In genomic region chr8:121462092-121462491, GRCm38 (mm10) we compare ENCODE assay signal across 23 mouse cellular contexts.
DNase-seq lines count a peak whose midpoint lies in the region; ATAC-seq and TF ChIP-seq lines count a peak whose summit lies in the region.
"Had no signal": no experiment of that assay in that cellular context is flagged by ENCODE, and none has a peak within 500 bp of the region (broad histone marks: within the 10 kb centered on the region; RNA-seq: fewer than 3 reads in every experiment).

No protein-coding gene starts in this region.

- H3K4me2 ChIP-seq in midbrain, embryonic 11.5 days: no peak overlapping the region
- no peak overlapping the region for H3K4me2 ChIP-seq in midbrain, postnatal 0 days (ENCODE audit: low read depth, low read length, poor library complexity, severe bottlenecking)
- H3K4me2 ChIP-seq: embryonic facial prominence, embryonic 12.5 days; forebrain, embryonic 13.5 days; forebrain, embryonic 15.5 days had no signal

- no peak overlapping the region for H3K4me3 ChIP-seq in heart, embryonic 10.5 days
- no peak overlapping the region for H3K4me3 ChIP-seq in midbrain, embryonic 11.5 days (ENCODE audit: low read depth, low read length)
- H3K4me3 ChIP-seq in midbrain, postnatal 0 days (ENCODE audit: low read depth, low read length): no peak overlapping the region
- H3K4me3 ChIP-seq in bone marrow, adult 2 months (replicated peaks; ENCODE audit: control insufficient read depth, low read depth, low read length): no peak overlapping the region
- H3K4me3 ChIP-seq: embryonic facial prominence, embryonic 10.5 days; embryonic facial prominence, embryonic 12.5 days; forebrain, embryonic 13.5 days; forebrain, embryonic 15.5 days had no signal

- 80% methylated on average over 3 of the region's 3 CpGs for WGBS in heart, embryonic 10.5 days
- 86% methylated on average over 3 of the region's 3 CpGs for WGBS in midbrain, embryonic 11.5 days
- 75% methylated on average over 3 of the region's 3 CpGs for WGBS in midbrain, postnatal 0 days
- WGBS in bone marrow, adult 2 months: 57% methylated on average over 3 of the region's 3 CpGs

- 0 out of 2 replicates have a peak, but pooled peaks cover 8% of the 10 kb centered on the region for H3K27me3 ChIP-seq in heart, embryonic 10.5 days (ENCODE audit: insufficient read depth, poor library complexity, severe bottlenecking)
- no peaks in the 10 kb centered on the region for H3K27me3 ChIP-seq in midbrain, embryonic 11.5 days (ENCODE audit: control insufficient read depth, insufficient read depth, low read length)
- H3K27me3 ChIP-seq in midbrain, postnatal 0 days (ENCODE audit: insufficient read depth, low read length): no peaks in the 10 kb centered on the region
- H3K27me3 ChIP-seq: embryonic facial prominence, embryonic 12.5 days; forebrain, embryonic 13.5 days; forebrain, embryonic 15.5 days; Patski had no signal

- no peak for TF ChIP-seq CTCF in midbrain, postnatal 0 days (IDR thresholded peaks at IDR 0.05)
- TF ChIP-seq CTCF in bone marrow, adult 2 months (IDR thresholded peaks at IDR 0.05; ENCODE audit: control insufficient read depth, insufficient read depth, low read length): no peak

- no peaks in the 10 kb centered on the region for H3K36me3 ChIP-seq in heart, embryonic 10.5 days
- no peaks in the 10 kb centered on the region for H3K36me3 ChIP-seq in midbrain, embryonic 11.5 days (ENCODE audit: control insufficient read depth, insufficient read depth, low read length)
- H3K36me3 ChIP-seq in midbrain, postnatal 0 days (ENCODE audit: insufficient read depth, low read length): no peaks in the 10 kb centered on the region
- H3K36me3 ChIP-seq: embryonic facial prominence, embryonic 10.5 days; embryonic facial prominence, embryonic 12.5 days; forebrain, embryonic 15.5 days had no signal

- no peaks in the 10 kb centered on the region for H3K9me3 ChIP-seq in heart, embryonic 10.5 days
- no peaks in the 10 kb centered on the region for H3K9me3 ChIP-seq in midbrain, embryonic 11.5 days (ENCODE audit: control insufficient read depth, low read length)
- no peaks in the 10 kb centered on the region for H3K9me3 ChIP-seq in midbrain, postnatal 0 days (ENCODE audit: low read length)
- H3K9me3 ChIP-seq: embryonic facial prominence, embryonic 10.5 days; embryonic facial prominence, embryonic 12.5 days; forebrain, embryonic 13.5 days; forebrain, embryonic 15.5 days had no signal

- H3K27ac ChIP-seq in heart, embryonic 10.5 days: no peak overlapping the region
- H3K27ac ChIP-seq in midbrain, embryonic 11.5 days (ENCODE audit: low read depth, low read length): no peak overlapping the region
- H3K27ac ChIP-seq in midbrain, postnatal 0 days (ENCODE audit: low read depth, low read length): no peak overlapping the region
- peak overlapping the region; percentile 65; the same call in 1 of the 2 replicates for H3K27ac ChIP-seq in bone marrow, adult 2 months (ENCODE audit: control insufficient read depth, insufficient read depth, low read depth, low read length, poor library complexity)
- H3K27ac ChIP-seq: embryonic facial prominence, embryonic 12.5 days; forebrain, embryonic 13.5 days; forebrain, embryonic 15.5 days had no signal

- no peak for TF ChIP-seq POLR2A in bone marrow, adult 2 months (IDR thresholded peaks at IDR 0.05; ENCODE audit: borderline replicate concordance, control insufficient read depth, low read depth, low read length)

- peak; percentile 94 for DNase-seq in heart, adult 11 months
- no peak for DNase-seq in heart, embryonic 10.5 days (ENCODE audit: low spot score)
- DNase-seq in midbrain, embryonic 11.5 days (ENCODE audit: low spot score, missing footprints): peak; percentile 53
- no peak for DNase-seq in midbrain, postnatal 0 days (ENCODE audit: low spot score)
- no peak for DNase-seq in ovary, adult 18-20 months (ENCODE audit: low spot score)
- DNase-seq in left cerebral cortex, postnatal 36 days (ENCODE audit: low spot score in 2 of 2): no peak
- DNase-seq: adrenal gland, adult 8-10 months; adrenal gland, postnatal 14 days; adrenal gland, postnatal 36 days; cerebellum, adult 11 months; cerebellum, adult 18-20 months; cerebellum, adult 8-10 months; cerebellum, adult 9-11 months; cerebellum, postnatal 14 days; cerebellum, postnatal 36 days; forebrain, postnatal 0 days had no signal

- intact Hi-C loops in left cerebral cortex, postnatal 36 days (cut with DNase I): no loop called here

- ATAC-seq in midbrain, embryonic 11.5 days (ENCODE audit: low FRiP score): no peak
- ATAC-seq in midbrain, postnatal 0 days (ENCODE audit: low FRiP score): no peak
- ATAC-seq: activated CD4-positive, CD25-positive, alpha-beta regulatory T cell, adult 4 months; forebrain, embryonic 13.5 days; forebrain, embryonic 15.5 days; forebrain, postnatal 0 days; Patski had no signal

- no peak overlapping the region for H3K9ac ChIP-seq in midbrain, embryonic 11.5 days (ENCODE audit: low read length)
- H3K9ac ChIP-seq in midbrain, postnatal 0 days (replicated peaks; ENCODE audit: low read length, poor library complexity, severe bottlenecking): no peak overlapping the region
- H3K9ac ChIP-seq: embryonic facial prominence, embryonic 12.5 days; forebrain, embryonic 13.5 days; forebrain, embryonic 15.5 days; forebrain, postnatal 0 days had no signal

- H3K4me1 ChIP-seq in heart, embryonic 10.5 days: peaks cover 19% of the 10 kb centered on the region
- H3K4me1 ChIP-seq in midbrain, embryonic 11.5 days (ENCODE audit: control insufficient read depth, insufficient read depth, low read length): no peaks in the 10 kb centered on the region
- no peaks in the 10 kb centered on the region for H3K4me1 ChIP-seq in midbrain, postnatal 0 days (ENCODE audit: insufficient read depth, low read length)
- H3K4me1 ChIP-seq in bone marrow, adult 2 months (ENCODE audit: control insufficient read depth, insufficient read depth, low read length): peaks cover 4% of the 10 kb centered on the region; the same call in 1 of the 2 replicates
- H3K4me1 ChIP-seq: forebrain, embryonic 13.5 days; forebrain, embryonic 15.5 days had no signal

Comparison
In these comparisons a context has a peak if more than half of its experiments do, and no peak if none do; other contexts are left out.
1. DNase-seq: peak in heart, adult 11 months (single experiment) and midbrain, embryonic 11.5 days (single experiment); none in heart, embryonic 10.5 days (single experiment), midbrain, postnatal 0 days (single experiment), ovary, adult 18-20 months (single experiment) and left cerebral cortex, postnatal 36 days (0 of 2).